Mouse (Mus musculus) limb, embryonic 13.5 days (tissue): ENCODE measurements around the gene Tmbim4. TPM values are rescaled to one million over a fixed set of nuclear protein-coding genes. Genes with fewer than 3 reads are reported as not detected.

ENCODE experiments used
- ATAC-seq: fragments of 200-750 bp; cut with Nextera tagmentation; 2 replicates; pipeline ENCODE4 v1.8.0; 2017; ENCODE audit warnings: low read depth, moderate number of reproducible peaks, moderate TSS enrichment; ENCODE audit not compliant: low FRiP score
- H3K27ac ChIP-seq: fragments of 300-500 bp; sonication (generic); 2 replicates; pipeline ENCODE4 v1.5.1; 2015; ENCODE audit warnings: inconsistent platforms, mild to moderate bottlenecking, moderate library complexity
- H3K27me3 ChIP-seq: fragments of 300-500 bp; sonication (generic); 2 replicates; pipeline ENCODE4 v1.6.1; 2015; ENCODE audit warnings: mild to moderate bottlenecking, inconsistent platforms
- H3K36me3 ChIP-seq: fragments of 300-500 bp; sonication (generic); 2 replicates; pipeline ENCODE4 v1.6.1; 2015; ENCODE audit warnings: inconsistent platforms, mild to moderate bottlenecking, moderate library complexity
- H3K4me1 ChIP-seq: fragments of 300-500 bp; sonication (generic); 2 replicates; pipeline ENCODE4 v1.6.1; 2015; ENCODE audit warnings: inconsistent platforms
- H3K4me2 ChIP-seq: fragments of 300-500 bp; sonication (generic); replicated peaks from 2 replicates; pipeline ENCODE4 v1.6.1; 2015; ENCODE audit warnings: inconsistent platforms, mild to moderate bottlenecking, moderate library complexity
- H3K4me3 ChIP-seq: fragments of 300-500 bp; sonication (generic); 2 replicates; pipeline ENCODE4 v1.5.1; 2015; ENCODE audit warnings: moderate library complexity, mild to moderate bottlenecking, inconsistent platforms
- H3K9ac ChIP-seq: fragments of 300-500 bp; sonication (generic); 2 replicates; pipeline ENCODE4 v1.6.1; 2015; ENCODE audit warnings: mild to moderate bottlenecking, inconsistent platforms
- H3K9me3 ChIP-seq: fragments of 300-500 bp; sonication (generic); 2 replicates; pipeline ENCODE4 v1.6.1; 2016; ENCODE audit warnings: inconsistent platforms
- WGBS: fragments of 180-500 bp; shearing (Covaris S2); methylation state at CpG from one replicate; pipeline ENCODE4 v1.1.7; 2015; 5-methylcytosine and 5-hydroxymethylcytosine counted together
- polyA plus RNA-seq: library from polyadenylated mRNA; unstranded; fragments of >200 nt; fragmentation: Nextera tagmentation; extraction: Ambion mirVana; gene quantifications from 2 replicates; pipeline ENCODE4 v1.2.1, GENCODE M21; 2015

Tmbim4 gene
- 91.7 and 95.6 TPM in 2 replicates for polyA plus RNA-seq

DNA sequence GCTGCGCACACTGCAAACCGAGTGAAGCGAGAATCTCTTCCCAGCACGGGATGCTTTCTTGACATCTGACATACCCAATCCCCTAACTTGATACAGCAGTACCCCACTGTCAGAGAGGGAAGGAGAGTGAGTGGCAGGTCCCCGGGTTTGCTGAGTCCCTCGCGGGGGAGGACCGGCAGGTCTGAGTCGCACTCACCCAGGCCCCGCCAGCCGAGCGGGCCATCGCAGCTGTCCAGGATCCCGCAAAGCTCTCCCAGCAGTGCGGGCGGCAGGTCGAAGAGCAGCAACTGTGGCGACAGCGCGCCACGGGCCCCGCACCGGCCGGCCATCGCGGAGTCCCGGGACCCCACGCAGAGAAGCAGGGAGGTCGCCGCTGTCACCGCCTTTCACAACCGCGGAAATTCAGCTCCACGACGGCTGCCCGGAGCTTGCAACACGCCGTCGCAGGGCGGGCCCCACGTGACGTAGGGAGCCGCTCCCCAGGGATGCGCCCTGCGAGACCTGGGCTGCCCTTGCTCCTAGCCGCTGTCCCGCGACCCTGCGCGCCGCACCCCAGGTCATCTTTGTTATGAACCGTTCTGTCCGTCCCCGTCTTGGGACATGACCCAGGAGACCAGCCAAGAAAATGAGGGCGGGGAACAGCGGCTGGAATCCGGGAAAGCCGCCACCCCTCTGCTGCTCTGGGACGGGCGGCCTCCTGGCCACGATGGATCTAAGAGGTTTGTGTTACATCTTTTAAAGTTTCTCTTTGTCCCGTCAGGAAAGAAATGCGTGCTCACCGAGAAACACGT lies at the start of gene Tmbim4:
Gene Tmbim4 (plus strand): TSS at position 460 of the 791 bp plus-strand sequence.
- Histone ChIP-seq H3K4me2 (peak within 1 kb of the TSS; percentile 93), H3K27ac (no peak within 1 kb of the TSS)

DNA sequence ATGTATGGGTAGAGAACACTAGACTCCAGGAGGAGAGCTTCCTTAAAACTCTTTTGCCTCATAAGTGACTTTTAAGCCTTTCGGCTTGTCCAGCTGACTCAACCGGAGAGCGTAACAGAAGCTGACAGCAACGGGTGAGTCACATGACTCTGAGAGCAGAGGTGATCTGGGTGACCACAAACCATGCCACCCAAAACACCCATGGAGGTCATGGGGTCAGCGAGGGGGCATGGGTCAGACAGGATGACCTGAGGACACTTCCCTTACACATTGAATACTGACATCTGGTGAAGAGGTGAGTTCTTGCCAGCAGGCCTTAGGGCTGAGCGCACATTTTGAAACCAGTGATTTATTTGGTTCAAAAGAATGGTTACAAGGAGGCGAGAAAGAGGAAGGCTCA lies 49.7 kb upstream of the Tmbim4 start:
- no peaks in the 10 kb centered on the region for H3K36me3 ChIP-seq
- H3K4me2 ChIP-seq, result no peak overlapping the region
- H3K9ac ChIP-seq, result no peak overlapping the region
- WGBS, result 87% methylated on average over 7 of the region's 7 CpGs
- no peak overlapping the region for H3K4me3 ChIP-seq
- no peak overlapping the region for H3K27ac ChIP-seq
- peaks cover 10% of the 10 kb centered on the region; the same call in 1 of the 2 replicates for H3K9me3 ChIP-seq
- no peaks in the 10 kb centered on the region for H3K4me1 ChIP-seq
- H3K27me3 ChIP-seq, result no peaks in the 10 kb centered on the region
- no peak for ATAC-seq

More for the DNA sequence above, at the start of gene Tmbim4:
- H3K4me1 ChIP-seq, result no peaks in the 10 kb centered on the region
- peaks cover 18% of the 10 kb centered on the region for H3K27me3 ChIP-seq
- H3K4me3 ChIP-seq, result peak within 1 kb of the TSS; percentile 61
- H3K9me3 ChIP-seq, result no peaks in the 10 kb centered on the region
- WGBS, result 2% methylated on average over 65 of the region's 65 CpGs
- peak within 1 kb of the TSS; percentile 71 for H3K9ac ChIP-seq
- peak; percentile 60; the same call in 1 of the 2 replicates for ATAC-seq
- H3K36me3 ChIP-seq, result no peaks in the 10 kb centered on the region

DNA sequence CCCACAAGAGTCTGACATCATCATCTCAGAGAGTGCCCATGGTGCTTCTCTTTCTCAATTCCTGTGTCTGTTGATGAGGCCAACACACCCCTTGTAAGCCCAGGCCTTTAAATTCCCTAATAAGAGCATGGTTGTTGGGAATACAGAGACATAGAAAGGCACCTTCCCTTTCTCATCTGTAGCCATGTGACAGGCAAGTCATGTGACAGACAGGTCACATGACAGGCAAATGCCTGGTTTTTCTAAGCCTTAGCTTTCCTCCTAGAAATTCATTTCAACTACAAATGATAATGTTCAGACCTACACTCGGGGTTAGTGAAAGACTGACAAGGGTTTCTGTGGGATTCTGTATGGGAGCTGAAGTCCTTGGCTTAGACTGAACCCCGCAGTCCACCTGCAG lies 47.5 kb upstream of the Tmbim4 start:
- Histone ChIP-seq H3K9me3 (peaks cover 10% of the 10 kb centered on the region; the same call in 1 of the 2 replicates), H3K27me3 (no peaks in the 10 kb centered on the region), H3K27ac (no peak overlapping the region), H3K9ac (no peak overlapping the region), H3K4me3 (no peak overlapping the region), H3K4me1 (no peaks in the 10 kb centered on the region), H3K4me2 (no peak overlapping the region), H3K36me3 (no peaks in the 10 kb centered on the region)
- no peak for ATAC-seq
- 87% methylated on average over 2 of the region's 2 CpGs for WGBS

DNA sequence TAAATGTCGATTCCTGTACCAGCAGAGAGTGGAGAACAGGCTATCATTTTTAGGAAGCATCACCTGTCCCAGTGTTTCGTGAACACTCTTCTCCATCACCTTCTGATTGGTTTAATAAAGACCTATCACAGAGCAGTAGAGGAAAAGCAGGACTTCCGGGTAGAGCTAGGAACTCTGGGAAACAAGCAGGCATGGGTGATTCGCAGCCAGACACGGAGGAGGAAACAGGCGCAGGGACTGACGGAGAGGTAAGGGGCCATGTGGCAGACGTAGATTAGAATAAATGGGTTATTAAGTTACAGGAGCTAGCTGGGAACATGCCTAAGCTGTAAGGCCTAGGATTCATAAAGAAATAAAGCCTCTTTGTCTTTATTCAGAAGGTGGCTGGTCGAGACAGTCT lies 40.9 kb upstream of the Tmbim4 start:
- Histone ChIP-seq H3K27ac (peak overlapping the region; percentile 39; the same call in 1 of the 2 replicates), H3K4me2 (0 out of 2 replicates have a peak overlapping the region, but pooled peaks have one; percentile 1), H3K36me3 (no peaks in the 10 kb centered on the region), H3K4me3 (no peak overlapping the region), H3K27me3 (no peaks in the 10 kb centered on the region), H3K4me1 (no peaks in the 10 kb centered on the region), H3K9ac (no peak overlapping the region), H3K9me3 (no peaks in the 10 kb centered on the region)
- ATAC-seq, result no peak
- WGBS, result 59% methylated on average over 9 of the region's 9 CpGs

DNA sequence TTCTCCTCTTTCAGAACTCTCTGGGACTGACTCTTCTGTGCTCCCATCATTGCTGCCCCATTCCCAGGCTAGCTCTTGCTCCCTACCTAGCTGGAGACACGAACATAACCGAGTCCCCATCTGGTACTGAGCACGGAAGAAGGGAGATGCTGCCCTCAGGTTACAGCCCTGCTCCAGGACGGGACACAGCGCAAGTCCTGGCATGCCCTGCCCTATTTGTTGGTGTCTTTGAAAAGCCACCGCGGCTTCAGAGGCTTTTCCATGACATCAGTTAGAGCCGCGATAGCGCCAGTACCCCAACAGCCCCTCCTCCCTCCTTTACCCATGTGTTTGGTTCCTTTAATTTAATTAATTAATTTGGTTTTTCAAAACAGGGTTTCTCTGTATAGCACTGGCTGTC lies 38.5 kb upstream of the Tmbim4 start:
- H3K9ac ChIP-seq, result no peak overlapping the region
- H3K4me3 ChIP-seq, result no peak overlapping the region
- WGBS, result 85% methylated on average over 10 of the region's 10 CpGs
- no peaks in the 10 kb centered on the region for H3K36me3 ChIP-seq
- ATAC-seq, result no peak
- H3K27ac ChIP-seq, result no peak overlapping the region
- H3K4me1 ChIP-seq, result peaks cover 3% of the 10 kb centered on the region; the same call in 1 of the 2 replicates
- no peak overlapping the region for H3K4me2 ChIP-seq
- no peaks in the 10 kb centered on the region for H3K9me3 ChIP-seq
- H3K27me3 ChIP-seq, result no peaks in the 10 kb centered on the region

DNA sequence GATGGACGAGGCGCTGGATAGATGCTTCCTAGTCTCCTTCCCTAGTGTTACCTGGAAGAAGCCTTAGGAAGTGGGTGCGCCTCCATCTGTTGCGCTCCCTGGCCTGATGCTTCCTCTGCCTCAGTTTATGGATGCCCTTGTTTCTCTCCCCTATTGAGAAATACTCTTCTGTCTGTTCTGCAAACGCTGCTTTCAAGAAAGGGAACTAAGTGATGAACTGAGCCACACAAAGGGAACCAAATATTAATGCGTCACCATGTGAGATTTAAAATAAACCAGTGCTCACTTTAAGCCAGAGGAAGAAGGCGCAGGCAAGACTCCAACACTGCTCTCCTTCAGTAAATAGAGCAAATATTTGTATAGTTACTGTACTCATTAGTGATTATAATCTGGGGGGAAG lies 37.9 kb upstream of the Tmbim4 start:
- H3K4me2 ChIP-seq, result no peak overlapping the region
- H3K27ac ChIP-seq, result no peak overlapping the region
- peaks cover 6% of the 10 kb centered on the region for H3K4me1 ChIP-seq
- 90% methylated on average over 7 of the region's 7 CpGs for WGBS
- no peak overlapping the region for H3K4me3 ChIP-seq
- H3K9ac ChIP-seq, result no peak overlapping the region
- no peak for ATAC-seq
- H3K27me3 ChIP-seq, result no peaks in the 10 kb centered on the region
- no peaks in the 10 kb centered on the region for H3K9me3 ChIP-seq
- no peaks in the 10 kb centered on the region for H3K36me3 ChIP-seq

DNA sequence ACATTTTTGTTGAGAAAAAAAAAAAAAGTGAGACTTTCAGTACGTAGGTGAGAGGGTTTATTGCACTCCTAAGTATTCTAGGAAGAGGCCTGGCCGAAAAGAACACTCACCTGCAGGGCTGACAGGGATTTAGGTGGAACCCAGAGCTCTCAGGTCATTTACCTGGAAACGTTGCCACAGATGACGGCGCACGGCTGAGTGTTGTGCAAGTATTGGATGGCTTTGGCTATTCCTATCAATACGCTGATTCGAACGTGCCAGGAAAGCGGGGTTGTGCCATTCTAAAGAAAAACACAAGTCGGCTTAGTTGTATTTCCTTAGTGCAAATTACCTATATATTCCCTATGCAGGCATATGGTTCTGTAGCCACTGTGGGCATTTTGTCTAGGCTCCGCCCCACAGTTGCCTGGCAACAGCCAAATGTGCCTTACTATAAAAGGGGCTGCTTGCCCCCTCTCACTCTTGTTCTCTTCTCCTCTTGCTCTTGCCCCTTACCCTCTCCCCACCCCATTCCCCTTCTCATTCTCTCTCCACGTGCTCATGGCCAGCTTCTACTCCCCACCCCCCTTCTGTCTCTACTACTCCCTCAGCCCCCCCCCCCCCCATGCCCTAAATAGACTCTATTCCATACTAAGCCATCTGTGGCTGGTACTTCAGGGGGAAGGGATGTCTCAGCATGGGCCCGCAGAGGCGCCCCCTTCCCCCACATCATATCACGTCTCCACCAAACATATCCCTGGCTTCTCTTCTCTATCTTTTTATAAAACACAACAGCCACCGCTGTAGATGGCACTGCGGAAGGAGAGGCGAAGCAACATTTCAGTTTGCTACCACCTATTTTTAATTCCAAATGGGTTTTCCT lies 36.2 kb upstream of the Tmbim4 start:
- Histone ChIP-seq H3K4me3 (no peak overlapping the region), H3K4me1 (peaks cover 15% of the 10 kb centered on the region), H3K9ac (no peak overlapping the region), H3K27me3 (no peaks in the 10 kb centered on the region), H3K4me2 (no peak overlapping the region), H3K9me3 (no peaks in the 10 kb centered on the region), H3K27ac (no peak overlapping the region), H3K36me3 (no peaks in the 10 kb centered on the region)
- 84% methylated on average over 19 of the region's 19 CpGs for WGBS
- no peak for ATAC-seq

DNA sequence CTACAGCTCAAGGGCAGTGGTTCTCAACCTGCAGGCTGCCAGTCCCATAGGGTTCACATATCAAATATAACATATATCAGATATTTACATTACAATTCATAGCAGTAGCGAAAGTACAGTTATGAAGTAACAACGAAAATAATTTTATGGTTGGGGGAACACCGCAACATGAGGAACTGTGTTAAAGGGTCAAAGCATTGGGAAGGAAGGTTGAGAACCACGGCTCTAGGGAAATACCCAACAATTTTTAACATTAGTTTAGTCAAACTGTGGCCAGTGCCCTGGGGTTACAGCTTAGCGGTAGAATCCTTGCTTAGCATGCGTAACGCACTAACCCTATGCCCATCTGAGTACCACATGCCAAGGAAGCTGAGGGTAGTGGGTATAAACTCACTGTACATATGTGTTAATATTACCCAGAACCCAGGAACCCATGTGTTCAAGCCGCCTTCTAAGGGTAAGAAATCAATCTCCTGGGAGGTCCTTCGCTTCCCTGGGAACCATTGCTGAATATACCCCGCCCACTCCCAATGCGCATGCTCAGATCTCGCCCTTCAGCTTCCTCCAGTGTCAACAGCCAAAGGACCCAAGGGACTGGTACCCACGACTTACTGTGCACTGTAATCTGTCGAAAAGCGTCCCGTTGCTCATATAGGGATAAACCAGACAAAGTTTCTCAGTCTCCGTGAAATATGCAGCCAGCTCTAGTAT lies 35.4 kb upstream of the Tmbim4 start:
- no peaks in the 10 kb centered on the region for H3K36me3 ChIP-seq
- no peak for ATAC-seq
- no peak overlapping the region for H3K9ac ChIP-seq
- H3K4me3 ChIP-seq, result no peak overlapping the region
- peaks cover 15% of the 10 kb centered on the region for H3K4me1 ChIP-seq
- H3K9me3 ChIP-seq, result no peaks in the 10 kb centered on the region
- H3K4me2 ChIP-seq, result no peak overlapping the region
- no peaks in the 10 kb centered on the region for H3K27me3 ChIP-seq
- 92% methylated on average over 17 of the region's 17 CpGs for WGBS
- H3K27ac ChIP-seq, result no peak overlapping the region

DNA sequence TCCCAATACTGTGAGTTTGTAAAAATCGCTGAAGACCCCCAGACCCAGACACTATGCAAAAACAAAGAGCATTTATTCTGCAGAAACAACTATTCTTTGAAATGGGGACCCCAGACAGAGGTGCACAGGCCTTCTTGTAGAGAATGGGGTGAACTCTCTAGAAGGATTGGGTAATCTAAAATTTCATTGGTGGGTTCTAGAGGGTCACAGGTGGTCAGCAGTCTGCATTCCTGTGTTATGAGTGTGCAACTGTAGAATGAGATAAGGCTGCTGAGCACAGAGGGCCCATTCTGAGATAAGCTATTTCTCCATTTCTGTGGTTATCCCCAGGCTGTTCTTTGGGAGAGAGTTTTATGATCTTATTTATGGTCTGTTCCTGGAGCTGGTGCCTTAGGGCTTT lies 33.3 kb upstream of the Tmbim4 start:
- H3K4me3 ChIP-seq, result no peak overlapping the region
- H3K4me2 ChIP-seq, result no peak overlapping the region
- no peaks in the 10 kb centered on the region for H3K27me3 ChIP-seq
- peaks cover 15% of the 10 kb centered on the region for H3K4me1 ChIP-seq
- H3K9me3 ChIP-seq, result no peaks in the 10 kb centered on the region
- H3K27ac ChIP-seq, result no peak overlapping the region
- no peaks in the 10 kb centered on the region for H3K36me3 ChIP-seq
- WGBS, result 68% methylated on average over 1 of the region's 1 CpGs
- no peak overlapping the region for H3K9ac ChIP-seq
- ATAC-seq, result no peak

DNA sequence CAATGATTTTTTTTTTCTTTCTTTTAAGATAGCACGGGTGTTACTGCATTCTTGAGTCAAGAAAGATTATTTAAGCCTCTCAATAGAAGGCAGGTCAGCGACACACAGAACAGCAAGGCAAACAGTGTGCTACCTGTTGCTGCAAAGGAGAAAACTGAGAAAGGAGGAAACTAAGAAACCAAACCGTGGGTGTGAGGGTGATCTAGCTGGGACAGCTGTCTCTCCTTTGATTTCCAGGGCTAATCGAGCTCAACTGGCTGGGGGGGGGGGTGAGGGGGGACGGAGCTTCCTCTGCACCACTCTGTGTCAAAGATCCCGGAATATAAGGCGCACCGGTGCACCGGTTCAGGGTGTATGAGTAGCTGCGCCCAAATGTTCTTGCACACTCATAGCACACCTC lies 32.3 kb upstream of the Tmbim4 start:
- H3K9me3 ChIP-seq, result no peaks in the 10 kb centered on the region

DNA sequence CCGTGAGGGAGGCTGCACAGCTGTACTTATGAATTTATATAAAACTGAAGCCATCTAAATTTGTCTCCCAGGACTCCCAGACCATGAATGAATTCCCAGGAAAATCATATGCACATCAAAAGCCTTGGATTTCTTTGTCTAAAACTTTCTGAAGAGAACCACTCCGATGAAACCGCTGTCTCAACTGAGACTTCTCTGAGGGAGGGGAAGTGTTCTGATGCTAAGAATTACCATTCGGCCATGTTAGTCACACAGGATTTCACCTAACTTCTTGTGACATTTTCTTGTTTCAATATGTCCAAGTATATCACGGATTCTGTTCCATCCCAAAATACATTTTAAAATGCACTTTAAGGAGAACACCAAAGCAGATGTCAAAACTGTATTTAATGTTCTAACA lies 31.5 kb upstream of the Tmbim4 start:
- Histone ChIP-seq H3K27ac (no peak overlapping the region), H3K9ac (no peak overlapping the region), H3K36me3 (no peaks in the 10 kb centered on the region), H3K9me3 (no peaks in the 10 kb centered on the region), H3K4me2 (no peak overlapping the region), H3K27me3 (no peaks in the 10 kb centered on the region), H3K4me1 (peaks cover 15% of the 10 kb centered on the region), H3K4me3 (no peak overlapping the region)
- 78% methylated on average over 5 of the region's 5 CpGs for WGBS
- ATAC-seq, result no peak

More for the DNA sequence above, 32.3 kb upstream of the Tmbim4 start:
- no peaks in the 10 kb centered on the region for H3K27me3 ChIP-seq
- H3K4me2 ChIP-seq, result no peak overlapping the region
- H3K27ac ChIP-seq, result no peak overlapping the region
- no peak for ATAC-seq
- no peak overlapping the region for H3K4me3 ChIP-seq
- WGBS, result 57% methylated on average over 10 of the region's 10 CpGs
- H3K36me3 ChIP-seq, result no peaks in the 10 kb centered on the region
- H3K9ac ChIP-seq, result no peak overlapping the region
- H3K4me1 ChIP-seq, result peaks cover 15% of the 10 kb centered on the region

DNA sequence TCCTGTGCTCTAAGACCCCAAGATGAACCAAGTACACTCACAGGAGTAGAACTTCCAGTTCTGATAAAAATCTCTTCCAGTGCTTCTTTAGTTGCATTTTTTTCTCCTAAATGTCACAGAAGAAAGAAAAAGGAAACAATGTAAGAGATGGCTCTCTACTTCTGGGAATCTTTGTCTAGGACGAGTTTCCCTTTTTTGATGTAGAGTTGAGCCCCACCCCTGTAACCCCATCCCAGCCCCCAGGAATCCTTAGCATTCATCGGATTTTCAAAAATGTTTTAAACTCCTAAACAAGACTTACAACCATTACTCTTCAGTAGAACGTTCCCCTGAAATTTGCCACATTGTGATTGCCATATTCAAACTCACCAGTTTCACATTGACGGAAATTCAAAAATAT lies 31.1 kb upstream of the Tmbim4 start:
- no peak overlapping the region for H3K27ac ChIP-seq
- no peak for ATAC-seq
- H3K4me3 ChIP-seq, result no peak overlapping the region
- H3K4me2 ChIP-seq, result no peak overlapping the region
- peaks cover 15% of the 10 kb centered on the region for H3K4me1 ChIP-seq
- 75% methylated on average over 4 of the region's 4 CpGs for whole genome bisulfite sequencing
- no peaks in the 10 kb centered on the region for H3K9me3 ChIP-seq
- no peaks in the 10 kb centered on the region for H3K27me3 ChIP-seq
- no peak overlapping the region for H3K9ac ChIP-seq
- H3K36me3 ChIP-seq, result no peaks in the 10 kb centered on the region
